Mouse (Mus musculus) naive thymus-derived CD4-positive, alpha-beta T cell, adult 2 months (primary cell): Measurements from ENCODE around the gene Hexa.

Experiments used
- DNase-seq: peaks from one replicate; pipeline ENCODE4 v3.0.0-alpha.2; 2011; ENCODE audit warnings: low read depth

The Hexa gene

DNA sequence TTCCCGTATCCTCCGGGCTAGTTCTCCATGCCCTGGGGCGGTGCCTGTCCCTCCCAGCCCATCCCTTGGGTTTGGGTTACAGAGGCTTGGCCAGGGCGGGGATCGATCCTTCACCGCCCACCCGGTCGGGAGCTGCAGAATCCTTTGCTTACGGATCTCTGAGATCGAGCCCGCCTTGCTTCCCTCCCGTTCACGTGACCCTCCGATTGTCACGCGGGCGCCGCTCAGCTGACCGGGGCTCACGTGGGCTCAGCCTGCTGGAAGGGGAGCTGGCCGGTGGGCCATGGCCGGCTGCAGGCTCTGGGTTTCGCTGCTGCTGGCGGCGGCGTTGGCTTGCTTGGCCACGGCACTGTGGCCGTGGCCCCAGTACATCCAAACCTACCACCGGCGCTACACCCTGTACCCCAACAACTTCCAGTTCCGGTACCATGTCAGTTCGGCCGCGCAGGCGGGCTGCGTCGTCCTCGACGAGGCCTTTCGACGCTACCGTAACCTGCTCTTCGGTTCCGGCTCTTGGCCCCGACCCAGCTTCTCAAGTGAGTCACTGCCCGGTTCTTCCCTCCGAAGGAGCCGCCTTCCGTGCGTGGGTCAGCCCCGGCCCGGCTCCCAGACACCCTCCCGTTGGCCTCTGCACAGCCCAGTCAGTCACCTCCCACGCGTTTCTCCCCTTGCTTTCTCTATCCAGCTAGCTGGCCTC lies at the start of gene Hexa, which contains the start of gene Tmem202:
Hexa (plus strand) TSS at position 100 of the 697 bp plus-strand sequence.
Tmem202 (minus strand) TSS at position 407 of the 697 bp plus-strand sequence.
- DNase-seq, result peak; percentile 78

DNA sequence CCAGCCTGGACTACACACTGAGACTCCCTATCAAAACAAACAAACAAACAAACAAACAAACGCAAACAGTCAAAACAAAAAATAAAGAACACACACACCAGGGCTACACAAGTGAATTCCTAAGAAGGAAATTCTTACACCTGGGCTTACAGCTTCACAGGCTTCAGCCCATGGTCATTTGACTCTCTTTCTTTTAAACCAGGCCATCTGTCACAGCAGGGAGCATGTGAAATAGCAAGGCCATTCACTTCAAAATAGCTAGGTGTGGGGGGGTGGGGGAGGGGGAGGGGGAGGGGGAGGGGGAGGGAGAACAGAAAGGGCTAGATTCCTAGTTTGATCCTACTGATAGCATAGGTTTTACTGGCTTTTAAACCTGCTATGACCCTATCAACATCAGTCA lies 31.2 kb upstream of the Hexa start:
- DNase-seq, result no peak

DNA sequence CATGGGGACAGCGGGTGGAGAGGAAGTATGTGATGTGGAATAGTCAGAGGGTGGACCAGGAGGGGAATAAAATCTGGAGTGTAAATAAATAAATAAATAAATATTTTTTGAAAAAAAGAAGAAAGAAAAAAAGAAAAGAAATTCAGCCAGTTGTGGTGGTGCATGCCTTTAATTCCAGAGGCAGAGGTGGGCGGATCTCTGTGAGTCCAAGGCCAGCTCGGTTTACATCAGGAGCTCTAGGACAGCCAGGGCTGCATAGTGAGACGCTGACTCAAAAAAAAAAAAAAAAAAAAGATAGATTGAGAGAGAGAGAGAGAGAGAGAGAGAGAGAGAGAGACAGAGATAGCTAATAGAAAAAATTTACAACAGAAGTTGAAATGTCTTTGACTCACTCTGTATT lies 27.0 kb upstream of the Hexa start:
- no peak for DNase-seq

DNA sequence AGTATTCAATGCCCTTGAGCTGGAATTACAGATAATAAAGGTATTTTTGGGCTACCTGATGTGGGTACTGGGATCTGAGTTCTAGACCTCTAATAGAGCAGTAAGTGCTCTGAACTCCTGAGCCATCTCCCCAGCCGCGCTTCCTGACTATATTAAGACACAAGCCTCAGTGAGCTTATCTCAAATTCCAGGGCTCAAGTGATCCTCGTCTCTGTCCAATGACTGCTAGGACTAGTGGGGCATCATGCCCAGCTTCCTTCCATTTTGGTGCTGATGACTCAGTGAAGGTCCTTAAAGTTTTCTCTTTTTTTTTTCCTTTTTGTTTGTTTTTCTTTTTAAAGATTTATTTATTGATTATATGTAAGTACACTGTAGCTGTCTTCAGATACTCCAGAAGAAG lies 24.3 kb upstream of the Hexa start:
- no peak for DNase-seq

DNA sequence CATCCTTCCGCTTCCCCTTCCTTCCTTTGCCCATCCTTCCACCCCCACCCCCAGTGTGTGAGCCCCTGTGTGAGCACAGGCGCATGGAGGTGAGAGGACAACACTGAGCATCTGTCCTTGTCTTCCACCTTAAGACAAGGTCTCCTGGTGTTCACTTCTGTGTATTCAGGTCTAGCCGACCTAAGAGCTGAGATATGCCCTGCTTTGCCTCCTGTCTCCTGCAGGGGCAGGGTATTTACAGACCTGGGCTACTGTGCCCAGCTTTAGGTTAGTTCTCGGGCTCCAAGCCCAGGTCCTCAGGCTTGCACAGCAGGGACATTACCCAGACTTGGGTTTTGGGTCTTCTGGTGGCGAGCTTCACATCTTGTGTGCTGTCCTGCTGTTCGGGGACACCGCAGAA lies 22.2 kb upstream of the Hexa start:
- no peak for DNase-seq

DNA sequence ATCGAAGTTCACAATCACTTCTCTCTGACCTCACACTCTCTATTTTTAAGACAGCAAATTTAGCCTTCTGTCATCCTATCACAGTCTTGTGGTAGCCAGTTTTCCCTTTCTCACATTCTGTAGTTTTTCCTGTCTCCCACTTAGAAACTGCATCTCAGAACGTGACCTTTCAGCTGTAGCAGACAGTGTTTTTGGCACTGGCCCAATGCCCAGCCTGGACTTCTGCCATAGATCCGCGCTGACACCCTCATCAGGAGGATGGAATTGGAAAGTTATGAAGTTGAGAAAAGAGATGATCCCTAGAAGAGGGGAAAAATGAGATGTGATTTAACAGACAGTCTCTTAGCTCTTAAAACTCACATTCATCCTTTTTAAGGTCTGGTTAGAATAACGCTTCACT lies 20.4 kb upstream of the Hexa start:
- no peak for DNase-seq

DNA sequence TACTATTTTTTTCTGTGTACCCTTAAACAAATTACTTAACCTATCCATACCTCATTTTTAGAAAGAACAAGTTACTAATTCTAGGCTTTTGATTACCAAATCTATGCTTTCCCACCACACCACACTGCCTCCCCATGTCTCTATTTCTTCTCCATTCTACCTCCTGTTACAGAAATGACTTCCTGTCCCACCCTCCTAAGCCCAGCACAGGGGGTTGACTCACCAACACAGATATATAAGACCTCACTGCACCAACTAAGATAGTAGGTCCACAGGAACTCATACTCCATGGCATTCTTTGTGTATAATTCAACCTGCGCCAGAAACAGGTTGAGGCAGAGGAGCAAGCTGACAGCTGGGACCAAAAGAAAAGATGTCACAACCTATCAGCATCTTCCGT lies 19.9 kb upstream of the Hexa start:
- no peak for DNase-seq

DNA sequence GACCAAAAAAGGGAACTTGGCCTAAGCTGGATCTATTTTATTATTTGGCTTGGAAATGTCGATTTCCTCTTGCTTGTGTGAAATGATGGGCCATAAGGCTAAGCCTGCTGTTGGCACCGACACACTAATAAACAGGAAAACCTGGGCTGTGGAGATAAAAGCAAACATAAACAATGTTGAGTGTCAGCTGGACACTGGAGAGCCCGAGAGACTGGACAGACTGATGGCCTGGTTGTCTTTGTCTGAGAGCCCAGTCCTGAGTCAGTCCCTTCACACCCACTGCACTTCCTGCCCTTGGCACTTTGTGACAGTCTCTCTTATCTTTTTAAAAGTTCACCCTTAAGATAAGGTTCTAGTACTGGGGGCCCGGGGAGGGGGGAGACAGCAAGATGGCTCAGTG lies 16.4 kb upstream of the Hexa start:
- DNase-seq, result no peak

DNA sequence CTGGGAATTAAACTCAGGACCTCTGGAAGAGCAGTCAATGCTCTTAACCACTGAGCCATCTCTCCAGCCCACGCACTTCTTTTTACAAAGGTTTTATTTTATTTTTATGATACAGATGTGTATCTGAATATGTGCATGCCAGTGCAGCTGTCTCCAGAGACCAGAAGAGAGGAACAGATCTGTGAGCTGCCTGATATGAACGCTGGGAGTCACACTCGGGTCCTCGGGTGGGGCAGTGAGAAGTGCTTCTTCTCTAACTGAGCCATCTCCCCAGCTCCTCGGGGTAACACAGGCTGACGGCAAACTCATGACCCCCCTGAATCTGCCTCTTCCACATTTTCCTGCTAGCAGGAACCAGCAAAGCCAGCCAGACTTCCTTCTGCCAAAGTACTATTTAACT lies 12.6 kb upstream of the Hexa start:
- DNase-seq, result no peak

DNA sequence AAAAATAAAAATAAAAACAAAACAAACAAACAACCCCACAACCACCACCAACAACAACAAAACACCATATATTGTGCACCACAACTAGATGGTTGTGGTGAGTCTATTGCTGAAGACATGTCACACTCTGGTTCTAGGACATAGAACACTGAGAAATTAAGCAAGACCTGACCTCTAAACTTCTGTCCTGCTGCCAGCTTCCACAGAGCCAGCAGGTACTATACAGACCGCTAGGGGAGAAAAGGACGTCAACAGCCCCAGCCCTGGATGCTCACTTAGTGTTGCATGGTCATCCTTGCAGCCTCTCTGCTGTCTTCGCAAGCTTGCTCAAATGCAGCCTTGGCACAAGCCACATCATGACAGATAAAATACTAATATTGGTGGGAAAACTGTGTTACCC lies 11.8 kb upstream of the Hexa start:
- DNase-seq, result no peak

DNA sequence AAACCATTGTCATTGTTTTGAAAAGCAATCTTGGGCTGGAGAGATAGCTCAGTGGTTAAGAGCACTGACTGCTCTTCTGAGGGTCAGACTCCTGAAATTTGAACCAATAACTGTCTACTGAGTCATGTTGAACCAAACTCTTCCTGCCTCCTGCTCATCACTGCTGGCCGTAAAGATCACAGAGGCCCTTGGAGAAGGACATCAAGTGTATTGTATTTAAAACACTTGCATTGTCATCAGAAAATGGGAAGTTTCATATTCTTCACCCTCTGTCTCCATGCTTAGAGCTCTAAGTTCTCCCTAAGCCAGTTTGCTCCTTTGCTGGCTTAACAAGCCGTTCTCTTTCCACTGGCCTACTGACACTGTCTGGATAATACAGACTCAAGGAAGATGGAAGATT lies 11.1 kb upstream of the Hexa start:
- no peak for DNase-seq

DNA sequence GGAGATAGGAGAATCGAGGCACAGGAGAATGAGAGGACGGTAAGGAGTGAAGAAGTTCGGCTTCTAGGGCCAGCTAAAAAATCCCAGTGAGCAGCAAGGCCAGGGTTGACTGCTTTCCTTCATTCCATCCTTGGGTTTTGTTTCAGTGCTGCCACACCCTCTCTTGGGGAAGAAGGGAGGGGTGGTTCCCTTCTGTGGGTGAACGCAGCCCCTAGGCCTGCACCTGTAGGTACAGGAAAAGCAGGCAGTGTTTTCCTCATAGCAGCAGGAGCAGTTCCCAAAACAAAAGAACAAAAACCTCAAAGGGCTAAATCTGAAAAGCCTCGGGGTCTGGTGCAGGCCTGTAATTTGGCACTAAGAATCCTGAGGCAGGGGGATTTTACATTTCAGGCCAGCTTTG lies 7.7 kb upstream of the Hexa start:
- DNase-seq, result no peak

DNA sequence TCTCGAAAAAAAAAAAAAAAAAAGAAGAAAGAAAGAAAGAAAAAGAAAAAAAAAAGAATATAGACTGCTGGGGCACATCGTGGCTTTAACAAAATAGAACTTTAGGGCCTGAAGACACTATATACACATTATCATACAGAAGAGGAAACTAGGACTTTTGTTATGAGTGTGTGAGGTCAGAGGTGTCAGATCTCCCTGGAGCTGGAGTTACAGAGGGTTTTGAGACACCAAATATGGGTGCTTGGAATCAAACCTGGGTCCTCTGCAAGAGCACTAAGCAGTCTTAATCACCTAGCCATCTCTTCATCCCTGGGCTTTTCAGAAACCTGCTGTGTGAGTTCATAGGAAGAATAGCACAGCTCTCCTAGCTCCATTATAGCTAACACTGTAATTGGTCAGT lies 5.9 kb upstream of the Hexa start:
- DNase-seq, result no peak

DNA sequence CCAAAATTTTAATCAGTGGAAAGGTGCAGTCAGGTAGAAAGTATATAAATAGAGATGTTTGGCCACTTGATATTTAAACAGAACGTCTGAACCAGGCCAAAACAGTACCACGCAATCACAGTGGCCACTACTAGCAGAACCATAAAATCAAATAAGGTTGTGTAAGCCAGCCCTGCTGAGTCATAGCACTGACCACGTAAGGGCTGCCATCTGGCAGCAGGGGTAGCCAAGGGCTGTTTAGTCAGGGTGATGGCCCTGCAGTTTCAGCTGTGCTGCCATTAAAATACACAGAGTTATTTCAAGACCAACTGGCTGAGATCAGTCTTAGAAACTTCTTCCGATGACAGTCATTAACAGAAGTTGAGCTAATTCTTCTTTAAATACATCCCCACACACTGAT lies 5.5 kb upstream of the Hexa start:
- DNase-seq, result no peak

DNA sequence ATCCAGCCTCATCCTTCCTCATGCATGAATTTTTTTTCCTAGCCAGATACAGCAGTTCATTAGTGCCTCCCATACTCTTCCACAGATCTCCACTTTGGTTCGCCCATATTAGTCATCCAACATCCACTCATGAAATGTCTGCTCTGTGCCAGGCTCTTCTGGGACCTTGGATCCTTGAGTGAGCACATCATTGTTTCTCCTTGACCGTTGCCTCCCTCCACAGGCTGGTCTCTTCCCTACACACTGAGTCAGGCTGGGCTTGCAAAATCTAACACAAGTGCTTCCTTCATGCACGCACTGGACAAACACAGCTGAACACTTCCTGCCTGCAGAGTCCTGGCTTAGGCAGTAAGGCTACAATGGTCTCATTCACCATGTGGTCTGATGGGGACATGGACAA lies 1.7 kb upstream of the Hexa start:
- DNase-seq, result no peak

DNA sequence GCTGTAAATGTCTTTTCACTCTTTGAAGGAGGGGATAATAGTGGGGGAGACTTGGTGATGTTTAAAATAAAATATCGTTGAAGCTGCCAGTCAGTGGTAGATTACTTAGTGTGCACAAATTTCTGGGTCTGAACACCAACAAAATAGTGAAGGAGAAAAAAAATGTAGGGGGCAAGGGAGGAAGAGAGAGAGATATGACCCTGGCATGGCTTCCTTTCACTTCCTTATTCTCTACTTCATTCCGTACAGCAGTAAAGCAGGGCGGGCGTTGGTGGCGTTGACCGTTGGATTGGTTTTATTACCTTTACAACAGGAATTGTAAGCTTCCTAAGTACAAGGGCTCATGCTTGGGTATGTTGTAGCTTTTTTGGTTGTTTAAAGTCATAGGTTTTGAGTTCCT lies 2.3 kb downstream of the Hexa start:
- no peak for DNase-seq

DNA sequence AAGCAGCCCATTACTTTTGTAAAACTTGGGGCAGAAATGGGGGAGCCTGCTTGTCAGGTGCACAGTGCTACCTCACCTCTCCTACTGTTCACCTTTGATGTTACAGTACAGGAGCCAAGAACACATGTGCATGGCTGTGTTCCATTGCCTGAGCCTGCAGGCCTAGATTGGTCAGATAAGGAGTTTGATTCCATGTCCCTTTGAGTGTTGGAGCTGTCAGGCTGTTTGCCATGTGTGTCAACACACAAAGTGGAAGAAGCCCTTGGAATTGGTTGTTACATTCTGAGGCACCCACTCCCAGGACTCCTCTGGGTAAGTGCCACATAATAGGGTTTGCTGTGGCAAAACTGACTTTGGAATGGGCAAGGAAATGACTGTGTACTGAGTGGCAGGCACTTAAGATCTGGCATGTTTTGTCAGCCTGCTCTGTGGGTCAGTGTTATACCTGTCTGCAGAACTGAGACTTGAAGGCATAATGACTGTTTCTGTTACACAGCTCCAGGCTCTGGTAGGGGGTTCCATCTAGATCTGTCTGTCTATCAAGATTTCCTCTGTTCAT lies 3.5 kb downstream of the Hexa start:
- no peak for DNase-seq

DNA sequence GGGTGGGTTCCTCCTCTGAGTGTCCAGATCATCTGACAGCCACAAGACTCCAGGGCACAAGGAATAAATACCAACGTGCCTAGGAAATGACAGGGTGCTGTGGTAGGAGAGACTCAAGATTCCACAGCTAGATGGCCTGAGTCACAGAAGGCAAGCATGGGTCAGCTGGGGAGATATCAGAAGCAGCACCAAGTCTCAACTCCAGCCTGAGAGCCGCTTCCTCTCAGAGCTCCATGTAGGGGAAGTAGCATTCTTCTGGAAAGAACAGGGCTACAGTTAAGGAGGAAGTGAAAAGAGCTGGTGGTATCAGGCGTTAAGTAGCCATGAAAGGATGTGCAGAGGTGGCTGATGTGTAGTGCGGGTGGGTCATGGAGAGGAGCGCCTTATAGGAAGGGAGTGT lies 5.4 kb downstream of the Hexa start:
- DNase-seq, result no peak

DNA sequence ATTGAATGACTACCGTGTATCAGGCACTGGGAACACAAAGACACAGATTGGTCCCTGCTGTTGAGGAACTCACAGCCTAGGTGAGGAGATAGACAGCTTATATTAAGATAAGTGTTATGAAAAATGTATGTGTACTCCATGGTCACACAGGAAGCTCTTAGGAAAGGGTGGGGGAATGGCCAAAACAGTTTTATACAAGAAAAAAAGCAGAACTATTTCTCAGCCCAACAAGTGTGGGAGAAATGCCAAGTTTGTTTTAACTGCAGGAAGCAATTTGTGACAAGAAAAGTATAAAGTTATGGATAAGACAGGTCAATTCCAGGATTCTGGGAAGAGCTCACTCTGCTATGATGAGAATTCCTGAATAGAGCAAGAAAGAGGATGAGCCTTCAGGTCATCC lies 8.5 kb downstream of the Hexa start:
- DNase-seq, result no peak

DNA sequence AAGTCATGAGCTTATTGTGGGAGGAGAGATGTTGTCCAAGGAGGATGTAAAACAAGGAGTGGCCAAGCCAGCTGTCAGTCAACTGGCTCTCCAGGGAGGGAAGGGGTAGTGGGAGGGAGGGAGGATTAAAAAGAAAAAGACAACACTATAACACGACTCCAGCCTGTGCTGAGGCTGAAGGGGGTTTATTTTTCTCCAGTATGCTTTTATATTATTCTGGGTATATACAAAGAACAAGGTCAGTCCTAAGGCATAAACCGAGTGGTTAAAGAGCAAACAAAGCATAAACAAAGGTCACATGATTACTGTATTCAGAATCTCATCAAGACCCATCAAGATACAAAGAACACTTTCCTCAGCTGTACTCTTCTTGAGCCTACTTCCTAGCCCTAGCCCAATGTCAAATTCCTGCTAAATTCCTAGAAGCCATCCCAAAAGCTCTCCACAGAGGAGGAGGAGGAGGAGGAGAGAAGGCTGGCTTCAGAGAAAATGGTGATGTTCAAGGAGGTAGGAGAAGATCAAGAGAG lies 9.7 kb downstream of the Hexa start:
- no peak for DNase-seq

DNA sequence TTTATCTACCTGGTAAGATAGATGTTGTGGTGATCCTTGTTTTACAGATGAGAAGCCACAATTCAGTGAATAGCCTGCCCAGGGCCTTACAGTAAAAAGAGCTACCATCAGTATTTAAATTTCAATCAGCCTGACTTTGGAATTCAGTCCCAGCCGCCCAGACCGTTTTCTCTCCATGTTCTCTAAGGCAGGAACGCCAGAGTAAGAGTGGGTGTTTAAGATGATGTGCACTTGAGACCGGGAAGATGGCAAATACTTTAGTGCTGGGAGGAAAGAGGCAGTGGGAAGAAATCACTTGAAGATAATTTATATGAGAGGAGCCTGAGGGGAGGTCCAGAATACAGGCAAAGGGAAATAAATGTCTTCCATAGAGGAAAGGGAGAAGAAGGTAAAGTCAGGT lies 10.7 kb downstream of the Hexa start:
- DNase-seq, result no peak

DNA sequence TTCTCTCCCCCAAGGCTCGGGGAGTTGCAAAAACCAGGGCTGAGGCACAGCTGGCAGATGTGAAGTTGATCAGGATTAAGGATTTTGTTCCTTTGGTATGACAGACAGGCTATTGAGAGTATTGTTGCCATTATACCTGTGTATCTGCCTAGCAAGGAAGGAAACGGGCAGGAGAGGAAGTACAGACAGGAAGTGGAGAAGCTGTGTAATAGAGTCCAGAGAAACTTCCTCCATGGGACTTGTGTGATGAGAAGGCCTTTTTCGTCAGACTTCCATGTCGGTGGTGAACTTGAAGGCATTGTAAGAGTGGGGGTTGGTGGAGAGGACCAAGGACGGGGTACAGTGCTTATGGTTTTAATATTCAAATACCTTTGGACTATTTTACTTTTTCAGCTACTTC lies 11.7 kb downstream of the Hexa start:
- peak; percentile 21 for DNase-seq

DNA sequence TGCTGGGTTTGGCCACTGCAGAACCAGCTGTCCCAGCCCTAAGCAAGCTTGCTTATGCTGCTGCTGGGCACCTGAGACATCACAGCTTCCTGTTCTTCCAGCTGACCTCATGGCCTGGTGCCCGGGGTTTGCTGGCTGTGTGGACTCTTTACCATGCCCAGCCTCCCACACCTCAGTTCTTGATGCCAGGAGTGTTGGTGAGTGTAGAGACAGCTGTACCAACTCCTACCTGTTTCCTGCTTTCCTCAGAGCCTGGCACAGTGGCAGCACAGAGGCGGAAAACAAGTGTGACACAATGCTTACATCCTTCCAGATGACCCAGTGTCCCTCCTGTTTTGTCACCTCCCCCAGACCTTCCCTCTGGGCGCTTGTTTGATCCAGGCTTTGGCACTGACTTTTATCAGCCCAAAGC lies 12.3 kb downstream of the Hexa start:
- DNase-seq, result no peak

DNA sequence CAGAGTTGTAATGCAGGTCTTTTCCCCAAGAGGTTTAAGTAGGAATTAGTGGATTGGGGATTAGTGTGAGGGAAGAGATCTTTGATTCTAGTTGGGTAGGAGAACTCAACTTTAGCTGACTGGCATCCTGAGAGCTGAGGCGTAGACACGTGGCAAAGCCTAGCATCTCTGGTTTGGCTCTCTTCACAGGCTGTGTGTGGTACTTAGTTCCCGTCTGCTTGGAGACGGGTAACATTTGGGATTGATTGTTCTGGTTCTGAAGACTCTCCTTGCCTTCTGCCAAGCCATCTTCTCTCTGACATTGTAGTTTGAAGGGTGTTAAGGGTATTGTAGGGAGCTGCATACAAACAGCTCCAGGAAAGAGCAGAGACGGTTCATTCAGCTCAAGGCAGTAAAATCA lies 13.3 kb downstream of the Hexa start:
- no peak for DNase-seq
